9 mouse cellular contexts compared by ENCODE assay signal in genomic region chr9:110205526-110206404, GRCm38 (mm10). TPM values are rescaled to one million over a fixed set of nuclear protein-coding genes. Genes with fewer than 3 reads are reported as not detected.
A peak's percentile ranks its signal among the peaks of the same experiment; 100 is the strongest.
DNase-seq lines count a peak whose midpoint lies in the region; ATAC-seq lines count a peak whose summit lies in the region.
"Had no signal": no experiment of that assay in that cellular context is flagged by ENCODE, and none has a peak within 500 bp of the region (broad histone marks: within the 10 kb centered on the region; RNA-seq: fewer than 3 reads in every experiment).

No protein-coding gene starts in this region.

- 23% methylated on average over 15 of the region's 15 CpGs for WGBS in hindbrain, embryonic 11.5 days
- WGBS in limb, embryonic 10.5 days, result 79% methylated on average over 15 of the region's 15 CpGs

- peak; percentile 85 for ATAC-seq in hindbrain, embryonic 11.5 days (ENCODE audit: low FRiP score)
- ATAC-seq in megakaryocyte, adult 5-6 weeks (ENCODE audit: poor library complexity, severe bottlenecking), result no peak

- no peaks in the 10 kb centered on the region for H3K4me1 ChIP-seq in hindbrain, embryonic 11.5 days (replicated peaks; ENCODE audit: control insufficient read depth, insufficient read depth, low read length)
- H3K4me1 ChIP-seq in limb, embryonic 10.5 days, result peaks cover 12% of the 10 kb centered on the region; the same call in 1 of the 2 replicates
- H3K4me1 ChIP-seq: lung, embryonic 15.5 days had no signal

- H3K4me3 ChIP-seq in hindbrain, embryonic 11.5 days (ENCODE audit: low read depth, low read length), result no peak overlapping the region
- H3K4me3 ChIP-seq in limb, embryonic 10.5 days, result no peak overlapping the region
- H3K4me3 ChIP-seq: lung, embryonic 15.5 days had no signal

- H3K9ac ChIP-seq in hindbrain, embryonic 11.5 days (ENCODE audit: low read depth, low read length), result no peak overlapping the region
- H3K9ac ChIP-seq: lung, embryonic 15.5 days had no signal

- no peak overlapping the region for H3K4me2 ChIP-seq in hindbrain, embryonic 11.5 days (replicated peaks; ENCODE audit: low read depth, low read length)
- H3K4me2 ChIP-seq: lung, embryonic 15.5 days had no signal

- H3K9me3 ChIP-seq in hindbrain, embryonic 11.5 days (ENCODE audit: control insufficient read depth, low read length), result no peaks in the 10 kb centered on the region
- no peaks in the 10 kb centered on the region for H3K9me3 ChIP-seq in limb, embryonic 10.5 days (replicated peaks)
- H3K9me3 ChIP-seq: lung, embryonic 15.5 days had no signal

- H3K27me3 ChIP-seq in hindbrain, embryonic 11.5 days (ENCODE audit: control insufficient read depth, insufficient read depth, low read length), result no peaks in the 10 kb centered on the region
- H3K27me3 ChIP-seq in limb, embryonic 10.5 days (ENCODE audit: low read depth, poor library complexity, severe bottlenecking), result no peaks in the 10 kb centered on the region
- H3K27me3 ChIP-seq: lung, embryonic 15.5 days had no signal

- peak overlapping the region; percentile 24 for H3K27ac ChIP-seq in hindbrain, embryonic 11.5 days (ENCODE audit: low read depth, low read length)
- peak overlapping the region; percentile 75 for H3K27ac ChIP-seq in limb, embryonic 10.5 days
- H3K27ac ChIP-seq: lung, embryonic 15.5 days had no signal

- H3K36me3 ChIP-seq in hindbrain, embryonic 11.5 days (ENCODE audit: control insufficient read depth, insufficient read depth, low read length), result peaks cover 8% of the 10 kb centered on the region; the same call in 1 of the 2 replicates
- H3K36me3 ChIP-seq in limb, embryonic 10.5 days, result peaks cover 100% of the 10 kb centered on the region

- DNase-seq in MN1 (ENCODE audit: low spot score), result peak; percentile 19
- peak; percentile 82 for DNase-seq in embryo, embryonic 10.5 days (ENCODE audit: low spot score)
- DNase-seq in hindbrain, embryonic 11.5 days (ENCODE audit: low spot score), result peak; percentile 68
- DNase-seq in limb, embryonic 10.5 days (ENCODE audit: low spot score), result peak; percentile 36
- peak; percentile 81 to 90 for DNase-seq in right cerebral cortex, postnatal 10 days (ENCODE audit: low spot score in 2 of 2)
- DNase-seq in spleen, adult 12 weeks (ENCODE audit: low spot score), result no peak
- DNase-seq in thymus, postnatal 14 days, result no peak

RNA-seq across cellular contexts. Expression of gene Cspg5, which starts 37.8 kb away (rescaled TPM):
- polyA plus RNA-seq in hindbrain, embryonic 11.5 days (2014; fragmentation: Nextera tagmentation; extraction: Ambion mirVana), result 12.6 and 15.0 TPM in 2 replicates
- 0.11 and 0.13 TPM in 2 replicates for polyA plus RNA-seq in limb, embryonic 10.5 days (2016; fragmentation: Nextera tagmentation; extraction: Ambion mirVana)
- 0.05 TPM in 1 of 2 replicates, not detected in the other for total RNA-seq in megakaryocyte, adult 5-6 weeks (2015)
- total RNA-seq in megakaryocyte, adult 5-6 weeks (2017), result 0.08 and 0.33 TPM in 2 replicates

Comparison
In these comparisons a context has a peak if more than half of its experiments do, and no peak if none do; other contexts are left out.
1. DNase-seq: peak in MN1 (single experiment), embryo, embryonic 10.5 days (single experiment), hindbrain, embryonic 11.5 days (single experiment), limb, embryonic 10.5 days (single experiment) and right cerebral cortex, postnatal 10 days (2 of 2); none in spleen, adult 12 weeks (single experiment) and thymus, postnatal 14 days (single experiment).
2. RNA of gene Cspg5, which starts 37.8 kb away (polyA plus RNA-seq): 12.6 to 15.0 TPM in hindbrain, embryonic 11.5 days; 0.11 to 0.13 TPM in limb, embryonic 10.5 days; every median in the first group is over 10 times any median in the second.